In genomic region chr11:114877145-114877544, GRCm38 (mm10) we compare ENCODE assay signal across 9 mouse cellular contexts. TPM values are rescaled to one million over a fixed set of nuclear protein-coding genes. Genes with fewer than 3 reads are reported as not detected.
DNase-seq lines count a peak whose midpoint lies in the region; ATAC-seq and TF ChIP-seq lines count a peak whose summit lies in the region.
"Had no signal": no experiment of that assay in that cellular context is flagged by ENCODE, and none has a peak within 500 bp of the region (broad histone marks: within the 10 kb centered on the region; RNA-seq: fewer than 3 reads in every experiment).

No protein-coding gene starts in this region.

- no peak overlapping the region for H3K4me3 ChIP-seq in midbrain, embryonic 14.5 days (replicated peaks; ENCODE audit: low read depth, low read length)
- H3K4me3 ChIP-seq in midbrain, embryonic 15.5 days: no peak overlapping the region
- no peak overlapping the region for H3K4me3 ChIP-seq in hindbrain, postnatal 0 days (ENCODE audit: low read length)
- H3K4me3 ChIP-seq: liver, embryonic 15.5 days had no signal

- no peak for ATAC-seq in midbrain, embryonic 14.5 days (ENCODE audit: low FRiP score, low TSS enrichment)
- no peak for ATAC-seq in midbrain, embryonic 15.5 days (replicated peaks)
- ATAC-seq in hindbrain, postnatal 0 days: peak; percentile 51; the same call in 1 of the 2 replicates
- peak; percentile 20; the same call in 1 of the 2 replicates for ATAC-seq in neutrophil, adult 5-6 weeks (ENCODE audit: extremely low read depth, insufficient number of reproducible peaks, low FRiP score, poor library complexity, severe bottlenecking)

- H3K4me2 ChIP-seq in midbrain, embryonic 14.5 days (ENCODE audit: low read length): no peak overlapping the region
- no peak overlapping the region for H3K4me2 ChIP-seq in midbrain, embryonic 15.5 days
- no peak overlapping the region for H3K4me2 ChIP-seq in hindbrain, postnatal 0 days (ENCODE audit: low read depth, low read length)
- H3K4me2 ChIP-seq: liver, embryonic 15.5 days had no signal

- WGBS in midbrain, embryonic 14.5 days: 71% methylated on average over 3 of the region's 3 CpGs
- 77% methylated on average over 3 of the region's 3 CpGs for WGBS in midbrain, embryonic 15.5 days
- 52% methylated on average over 3 of the region's 3 CpGs for WGBS in hindbrain, postnatal 0 days

- no peak overlapping the region for H3K27ac ChIP-seq in midbrain, embryonic 14.5 days (replicated peaks; ENCODE audit: low read depth, low read length)
- H3K27ac ChIP-seq in midbrain, embryonic 15.5 days: no peak overlapping the region
- H3K27ac ChIP-seq in hindbrain, postnatal 0 days: no peak overlapping the region
- H3K27ac ChIP-seq: liver, embryonic 15.5 days had no signal

- no peak overlapping the region for H3K9ac ChIP-seq in midbrain, embryonic 14.5 days (replicated peaks; ENCODE audit: low read length)
- no peak overlapping the region for H3K9ac ChIP-seq in midbrain, embryonic 15.5 days
- no peak overlapping the region for H3K9ac ChIP-seq in hindbrain, postnatal 0 days (replicated peaks; ENCODE audit: low read length)
- H3K9ac ChIP-seq: liver, embryonic 15.5 days had no signal

- no peaks in the 10 kb centered on the region for H3K9me3 ChIP-seq in midbrain, embryonic 14.5 days (ENCODE audit: control insufficient read depth, low read length)
- H3K9me3 ChIP-seq in midbrain, embryonic 15.5 days: no peaks in the 10 kb centered on the region
- no peaks in the 10 kb centered on the region for H3K9me3 ChIP-seq in hindbrain, postnatal 0 days (ENCODE audit: low read length)
- H3K9me3 ChIP-seq: liver, embryonic 15.5 days had no signal

- peak; percentile 71 for DNase-seq in midbrain, embryonic 14.5 days
- peak; percentile 39 for DNase-seq in R1 (ENCODE audit: low read depth, low spot score)
- DNase-seq in cerebellum, adult 9-11 months: peak; percentile 86
- DNase-seq in hindbrain, postnatal 0 days (ENCODE audit: low spot score): peak; percentile 80
- peak; percentile 39 to 48 for DNase-seq in left cerebral cortex, postnatal 25 days (ENCODE audit: low spot score in 2 of 2)
- no peak for DNase-seq in MN1 (ENCODE audit: low spot score)

- no peaks in the 10 kb centered on the region for H3K27me3 ChIP-seq in midbrain, embryonic 14.5 days (ENCODE audit: control insufficient read depth, insufficient read depth, low read length)
- no peaks in the 10 kb centered on the region for H3K27me3 ChIP-seq in midbrain, embryonic 15.5 days (replicated peaks)
- H3K27me3 ChIP-seq in hindbrain, postnatal 0 days (ENCODE audit: insufficient read depth, low read length): no peaks in the 10 kb centered on the region
- H3K27me3 ChIP-seq: liver, embryonic 15.5 days had no signal

- peak; percentile 87 for TF ChIP-seq CTCF in hindbrain, postnatal 0 days (IDR thresholded peaks at IDR 0.05; ENCODE audit: low read depth)

- H3K36me3 ChIP-seq in midbrain, embryonic 14.5 days (ENCODE audit: control insufficient read depth, insufficient read depth, low read length): no peaks in the 10 kb centered on the region
- no peaks in the 10 kb centered on the region for H3K36me3 ChIP-seq in midbrain, embryonic 15.5 days (replicated peaks)
- H3K36me3 ChIP-seq in hindbrain, postnatal 0 days (ENCODE audit: insufficient read depth, low read length): no peaks in the 10 kb centered on the region
- H3K36me3 ChIP-seq: liver, embryonic 15.5 days had no signal

- H3K4me1 ChIP-seq in midbrain, embryonic 14.5 days (ENCODE audit: control insufficient read depth, insufficient read depth, low read length): peaks cover 6% of the 10 kb centered on the region
- H3K4me1 ChIP-seq in midbrain, embryonic 15.5 days: peaks cover 10% of the 10 kb centered on the region
- H3K4me1 ChIP-seq in hindbrain, postnatal 0 days (ENCODE audit: insufficient read depth, low read length): no peaks in the 10 kb centered on the region

- intact Hi-C loops in left cerebral cortex, postnatal 25 days (cut with DNase I): loop anchor here (1.0 to 10.0 kb wide), 3 partner anchors 65 to 168 kb away; partner anchors contain the start of gene Cd300ld3

RNA-seq across cellular contexts. Expression of gene Cd300a, which starts 12.7 kb away (rescaled TPM):
- polyA plus RNA-seq in midbrain, embryonic 14.5 days (2014; fragmentation: Nextera tagmentation; extraction: Ambion mirVana): 0.72 and 1.7 TPM in 2 replicates
- polyA plus RNA-seq in midbrain, embryonic 15.5 days (2015; fragmentation: Nextera tagmentation; extraction: Ambion mirVana): 0.86 and 0.94 TPM in 2 replicates
- 1.1 and 2.6 TPM in 2 replicates for total RNA-seq in hindbrain, postnatal 0 days (2014; rRNA removed)
- polyA plus RNA-seq in hindbrain, postnatal 0 days (2015; fragmentation: Nextera tagmentation; extraction: Ambion mirVana): 1.4 and 1.5 TPM in 2 replicates
- under 1 TPM; 0.37 to 0.55 TPM for total RNA-seq in left cerebral cortex, postnatal 25 days (2021)
- total RNA-seq in neutrophil, adult 5-6 weeks (2017): 100 and 105 TPM in 2 replicates

RNA-seq across cellular contexts. Expression of gene Gprc5c, which starts 26.2 kb away (rescaled TPM):
- polyA plus RNA-seq in midbrain, embryonic 14.5 days (2014; fragmentation: Nextera tagmentation; extraction: Ambion mirVana): 2.1 and 7.0 TPM in 2 replicates
- polyA plus RNA-seq in midbrain, embryonic 15.5 days (2015; fragmentation: Nextera tagmentation; extraction: Ambion mirVana): 9.3 and 9.4 TPM in 2 replicates
- total RNA-seq in hindbrain, postnatal 0 days (2014; rRNA removed): 12.8 and 14.1 TPM in 2 replicates
- 7.5 and 7.8 TPM in 2 replicates for polyA plus RNA-seq in hindbrain, postnatal 0 days (2015; fragmentation: Nextera tagmentation; extraction: Ambion mirVana)
- total RNA-seq in left cerebral cortex, postnatal 25 days (2021): 1 to 10 TPM; 4.2 to 6.4 TPM
- total RNA-seq in neutrophil, adult 5-6 weeks (2017): 0.37 and 1.0 TPM in 2 replicates

RNA-seq across cellular contexts. Expression of gene Cd300lb, which starts 57.0 kb away (rescaled TPM):
- polyA plus RNA-seq in midbrain, embryonic 14.5 days (2014; fragmentation: Nextera tagmentation; extraction: Ambion mirVana): 0.21 TPM in 1 of 2 replicates, not detected in the other
- 0.14 TPM in 1 of 2 replicates, not detected in the other for polyA plus RNA-seq in midbrain, embryonic 15.5 days (2015; fragmentation: Nextera tagmentation; extraction: Ambion mirVana)
- 0.37 TPM in 1 of 2 replicates, not detected in the other for total RNA-seq in hindbrain, postnatal 0 days (2014; rRNA removed)
- polyA plus RNA-seq in hindbrain, postnatal 0 days (2015; fragmentation: Nextera tagmentation; extraction: Ambion mirVana): 0.08 TPM in 1 of 2 replicates, not detected in the other
- not detected for total RNA-seq in left cerebral cortex, postnatal 25 days (2021)
- total RNA-seq in neutrophil, adult 5-6 weeks (2017): 222 and 223 TPM in 2 replicates

Comparison
In these comparisons a context has a peak if more than half of its experiments do, and no peak if none do; other contexts are left out.
1. ATAC-seq: peak in hindbrain, postnatal 0 days (single experiment) and neutrophil, adult 5-6 weeks (single experiment); none in midbrain, embryonic 14.5 days (single experiment) and midbrain, embryonic 15.5 days (single experiment).
2. RNA of gene Cd300a, which starts 12.7 kb away (total RNA-seq): 100 to 105 TPM in neutrophil, adult 5-6 weeks; 1.1 to 2.6 TPM in hindbrain, postnatal 0 days and 0.37 to 0.55 TPM in left cerebral cortex, postnatal 25 days; every median in the first group is over 10 times any median in the second.
3. RNA of gene Cd300lb, which starts 57.0 kb away (total RNA-seq): 222 to 223 TPM in neutrophil, adult 5-6 weeks; 0.37 TPM in hindbrain, postnatal 0 days and not detected in left cerebral cortex, postnatal 25 days; every median in the first group is over 100 times any median in the second.